Mouse (Mus musculus) left cerebral cortex, adult 9 months (tissue): ENCODE results near the gene Abcc10.

Experiments used
- DNase-seq, 2 experiments: peaks; one replicate each; pipeline ENCODE4 v3.0.0; 2022; ENCODE audit warnings: low spot score in 2 of 2

Abcc10 gene

GRCm38 (mm10) chr17:46285407-46285806, 42.7 kb downstream of the Abcc10 start:
- no peak for DNase-seq

- no peak for DNase-seq
These were observed 43.5 kb downstream of the Abcc10 start for GRCm38 (mm10) chr17:46284653-46285052.

GRCm38 (mm10) chr17:46283911-46284310, 44.2 kb downstream of the Abcc10 start:
- DNase-seq: no peak

- no peak for DNase-seq
These were observed 45.0 kb downstream of the Abcc10 start for GRCm38 (mm10) chr17:46283140-46283539.

GRCm38 (mm10) chr17:46282483-46283123, 45.5 kb downstream of the Abcc10 start, which contains the start of gene Tjap1:
Gene Tjap1, minus strand, starts transcription at chr17:46283026.
- peak in 1 of 2 experiments; percentile 78 for DNase-seq

- no peak for DNase-seq
These were observed 50.0 kb downstream of the Abcc10 start for GRCm38 (mm10) chr17:46278011-46278765.

GRCm38 (mm10) chr17:46277586-46277985, 50.6 kb downstream of the Abcc10 start:
- no peak for DNase-seq

- DNase-seq: no peak
These were observed 52.6 kb downstream of the Abcc10 start for GRCm38 (mm10) chr17:46275506-46275905.

GRCm38 (mm10) chr17:46275034-46275433, 53.1 kb downstream of the Abcc10 start:
- DNase-seq: no peak

- DNase-seq: no peak
These were observed 53.7 kb downstream of the Abcc10 start for GRCm38 (mm10) chr17:46274465-46274864.

GRCm38 (mm10) chr17:46273803-46274236, 54.3 kb downstream of the Abcc10 start:
- no peak for DNase-seq

- no peak for DNase-seq
These were observed 55.5 kb downstream of the Abcc10 start for GRCm38 (mm10) chr17:46272675-46273074.

GRCm38 (mm10) chr17:46272058-46272457, 56.1 kb downstream of the Abcc10 start:
- DNase-seq: no peak

GRCm38 (mm10) chr17:46269771-46270534, 58.2 kb downstream of the Abcc10 start:
- DNase-seq: no peak

GRCm38 (mm10) chr17:46268026-46268720, 60.0 kb downstream of the Abcc10 start:
- no peak for DNase-seq

GRCm38 (mm10) chr17:46267511-46267910, 60.6 kb downstream of the Abcc10 start:
- DNase-seq: no peak

- no peak for DNase-seq
These were observed 61.2 kb downstream of the Abcc10 start for GRCm38 (mm10) chr17:46266986-46267385.

GRCm38 (mm10) chr17:46265918-46266618, 62.1 kb downstream of the Abcc10 start:
- peak in 1 of 2 experiments; percentile 88 for DNase-seq

GRCm38 (mm10) chr17:46265502-46265901, 62.6 kb downstream of the Abcc10 start:
- no peak for DNase-seq

GRCm38 (mm10) chr17:46262201-46262694, 65.9 kb downstream of the Abcc10 start:
- no peak for DNase-seq

GRCm38 (mm10) chr17:46259675-46260074, 68.5 kb downstream of the Abcc10 start:
- no peak for DNase-seq
